Mouse (Mus musculus): ENCODE results near the gene Zbtb12. TPM values are rescaled to one million over a fixed set of nuclear protein-coding genes. Genes with fewer than 3 reads are reported as not detected.
"Not testable (repeated sequence)": the region's sequence is repeated elsewhere in the genome, so short reads cannot be mapped to it uniquely, and the experiment has no call there.

Zbtb12 gene
- total RNA-seq (2014; rRNA removed) (36.9 and 39.1 TPM in 2 replicates), polyA plus RNA-seq (2015; fragmentation: Nextera tagmentation; extraction: Ambion mirVana) (7.0 and 8.1 TPM in 2 replicates)

DNA sequence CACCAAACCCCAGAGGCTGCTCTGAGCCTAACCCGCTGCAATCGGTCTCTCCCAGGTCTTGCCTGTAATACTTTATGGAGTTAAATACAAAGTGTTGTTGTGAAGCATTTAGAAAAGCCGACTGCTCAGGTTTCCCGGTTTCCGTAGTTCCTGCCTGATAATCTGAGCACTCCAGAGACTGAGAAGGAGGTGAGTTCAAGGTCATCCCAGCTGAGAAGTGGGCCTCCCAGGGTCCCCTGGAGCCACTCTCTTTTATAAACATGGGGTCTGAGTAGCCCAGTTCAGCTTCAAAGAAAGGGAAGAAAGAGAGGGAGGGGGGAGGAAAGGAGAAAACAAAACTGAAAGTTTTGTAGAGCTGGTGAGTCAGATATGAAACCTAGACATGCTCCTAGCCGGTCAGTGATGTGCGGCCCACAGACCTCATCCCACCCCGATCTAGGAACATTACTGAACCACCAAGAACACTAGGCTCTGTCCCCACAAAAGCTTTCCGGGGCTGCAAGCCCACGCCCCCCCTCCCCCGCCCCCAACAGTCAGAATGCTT is at the start of gene Zbtb12:
Gene Zbtb12, plus strand, starts transcription at position 148 of the 544 bp plus-strand sequence.
- H3K27ac ChIP-seq (ENCODE audit: low read depth, low read length), result no peak within 1 kb of the TSS
- 0 out of 2 replicates have a peak, but pooled peaks cover 6% of the 10 kb centered on the region for H3K27me3 ChIP-seq (ENCODE audit: insufficient read depth, low read length)
- H3K4me1 ChIP-seq (ENCODE audit: insufficient read depth, low read length), result no peaks in the 10 kb centered on the region
- 71% methylated on average over 11 of the region's 11 CpGs for WGBS
- H3K9me3 ChIP-seq (ENCODE audit: low read length), result no peaks in the 10 kb centered on the region
- ATAC-seq (ENCODE audit: low FRiP score), result no peak
- no peak within 1 kb of the TSS for H3K9ac ChIP-seq (replicated peaks; ENCODE audit: low read length, poor library complexity, severe bottlenecking)
- no peak within 1 kb of the TSS for H3K4me3 ChIP-seq (ENCODE audit: low read depth, low read length)
- H3K36me3 ChIP-seq (ENCODE audit: insufficient read depth, low read length), result no peaks in the 10 kb centered on the region
- H3K4me2 ChIP-seq (ENCODE audit: low read depth, low read length, poor library complexity, severe bottlenecking), result no peak within 1 kb of the TSS
- no peak for DNase-seq (ENCODE audit: low spot score)
- no peak for TF ChIP-seq CTCF (IDR thresholded peaks at IDR 0.05)

- not testable (repeated sequence) for ATAC-seq (ENCODE audit: low FRiP score); H3K27ac ChIP-seq (ENCODE audit: low read depth, low read length); H3K4me2 ChIP-seq (ENCODE audit: low read depth, low read length, poor library complexity, severe bottlenecking); DNase-seq (ENCODE audit: low spot score); H3K9me3 ChIP-seq (ENCODE audit: low read length); H3K9ac ChIP-seq (replicated peaks; ENCODE audit: low read length, poor library complexity, severe bottlenecking); H3K4me1 ChIP-seq (ENCODE audit: insufficient read depth, low read length); H3K27me3 ChIP-seq (ENCODE audit: insufficient read depth, low read length); H3K4me3 ChIP-seq (ENCODE audit: low read depth, low read length)
- WGBS, result 95% methylated on average over 1 of the region's 1 CpGs
- peaks cover 18% of the 10 kb centered on the region for H3K36me3 ChIP-seq (ENCODE audit: insufficient read depth, low read length)
These were observed 48.5 kb upstream of the Zbtb12 start for GRCm38 (mm10) chr17:34830776-34831175.

DNA sequence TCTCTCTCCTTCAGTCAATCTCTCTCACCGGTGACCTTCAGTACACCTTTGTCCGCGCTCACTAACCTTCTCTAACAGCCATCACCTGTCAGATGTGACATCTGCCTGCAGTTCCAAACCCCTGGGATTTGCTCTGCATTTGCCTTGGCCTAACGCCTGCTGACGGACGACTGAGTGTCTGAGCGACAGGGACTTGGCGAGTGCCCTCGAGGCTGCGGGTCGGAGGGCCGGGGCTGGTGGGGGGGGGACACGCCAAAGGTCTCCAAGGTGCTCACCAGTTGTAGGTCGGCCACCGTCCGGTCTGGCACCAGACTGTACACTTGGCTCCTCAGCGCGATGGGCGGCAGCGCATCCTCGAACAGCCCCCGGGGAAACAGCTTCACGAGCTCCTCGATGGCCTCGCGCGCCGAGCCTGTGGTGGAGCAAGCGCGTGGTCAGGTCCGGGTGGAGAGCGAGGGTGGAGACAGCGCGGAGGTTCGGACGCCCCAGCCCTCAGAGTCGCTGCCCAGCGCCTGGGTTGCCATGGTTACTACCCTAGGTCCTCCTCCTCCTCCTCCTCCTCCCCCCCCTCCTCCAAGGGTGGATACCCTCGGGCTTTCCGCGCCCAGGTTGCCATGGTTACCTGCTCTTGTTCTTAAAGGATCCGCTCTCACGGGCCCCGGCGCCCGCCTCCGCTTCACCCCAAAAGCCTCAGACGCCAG is 43.0 kb upstream of the Zbtb12 start:
- H3K36me3 ChIP-seq (ENCODE audit: insufficient read depth, low read length), result peaks cover 21% of the 10 kb centered on the region
- DNase-seq (ENCODE audit: low spot score) (no peak), ATAC-seq (ENCODE audit: low FRiP score) (peak; percentile 81)
- H3K4me2 ChIP-seq (ENCODE audit: low read depth, low read length, poor library complexity, severe bottlenecking), result peak overlapping the region; percentile 98
- H3K4me3 ChIP-seq (ENCODE audit: low read depth, low read length), result peak overlapping the region; percentile 57
- no peaks in the 10 kb centered on the region for H3K9me3 ChIP-seq (ENCODE audit: low read length)
- H3K4me1 ChIP-seq (ENCODE audit: insufficient read depth, low read length), result peaks cover 5% of the 10 kb centered on the region; the same call in 1 of the 2 replicates
- H3K27ac ChIP-seq (ENCODE audit: low read depth, low read length), result peak overlapping the region; percentile 77
- H3K27me3 ChIP-seq (ENCODE audit: insufficient read depth, low read length), result no peaks in the 10 kb centered on the region
- no peak for TF ChIP-seq CTCF (IDR thresholded peaks at IDR 0.05)
- 5% methylated on average over 38 of the region's 48 CpGs for WGBS
- peak overlapping the region; percentile 71 for H3K9ac ChIP-seq (replicated peaks; ENCODE audit: low read length, poor library complexity, severe bottlenecking)

GRCm38 (mm10) chr17:34836856-34837221 is 42.4 kb upstream of the Zbtb12 start, which contains the start of the genes Stk19 and Dxo:
Stk19 (minus strand) TSS chr17:34836945.
Dxo (plus strand) TSS chr17:34837019.
- peaks cover 5% of the 10 kb centered on the region; the same call in 1 of the 2 replicates for H3K4me1 ChIP-seq (ENCODE audit: insufficient read depth, low read length)
- peak; percentile 98 for DNase-seq (ENCODE audit: low spot score)
- peak within 1 kb of the TSS; percentile 71 for H3K9ac ChIP-seq (replicated peaks; ENCODE audit: low read length, poor library complexity, severe bottlenecking)
- H3K4me2 ChIP-seq (ENCODE audit: low read depth, low read length, poor library complexity, severe bottlenecking), result peak within 1 kb of the TSS; percentile 98
- H3K36me3 ChIP-seq (ENCODE audit: insufficient read depth, low read length), result peaks cover 26% of the 10 kb centered on the region
- TF ChIP-seq CTCF (IDR thresholded peaks at IDR 0.05), result no peak
- H3K27ac ChIP-seq (ENCODE audit: low read depth, low read length), result peak within 1 kb of the TSS; percentile 77
- H3K27me3 ChIP-seq (ENCODE audit: insufficient read depth, low read length), result no peaks in the 10 kb centered on the region
- WGBS, result under 1% methylated on average over 40 of the region's 40 CpGs
- ATAC-seq (ENCODE audit: low FRiP score), result peak; percentile 91
- H3K9me3 ChIP-seq (ENCODE audit: low read length), result no peaks in the 10 kb centered on the region
- H3K4me3 ChIP-seq (ENCODE audit: low read depth, low read length), result peak within 1 kb of the TSS; percentile 57

GRCm38 (mm10) chr17:34837464-34838324 is 41.6 kb upstream of the Zbtb12 start:
- H3K9me3 ChIP-seq (ENCODE audit: low read length), result no peaks in the 10 kb centered on the region
- peaks cover 5% of the 10 kb centered on the region; the same call in 1 of the 2 replicates for H3K4me1 ChIP-seq (ENCODE audit: insufficient read depth, low read length)
- WGBS, result 42% methylated on average over 42 of the region's 43 CpGs
- peak overlapping the region; percentile 77; the same call in 1 of the 2 replicates for H3K27ac ChIP-seq (ENCODE audit: low read depth, low read length)
- peak overlapping the region; percentile 98 for H3K4me2 ChIP-seq (ENCODE audit: low read depth, low read length, poor library complexity, severe bottlenecking)
- peaks cover 34% of the 10 kb centered on the region for H3K36me3 ChIP-seq (ENCODE audit: insufficient read depth, low read length)
- no peaks in the 10 kb centered on the region for H3K27me3 ChIP-seq (ENCODE audit: insufficient read depth, low read length)
- DNase-seq (ENCODE audit: low spot score) (no peak), ATAC-seq (ENCODE audit: low FRiP score) (peak; percentile 22; the same call in 1 of the 2 replicates)
- H3K4me3 ChIP-seq (ENCODE audit: low read depth, low read length), result peak overlapping the region; percentile 57
- no peak for TF ChIP-seq CTCF (IDR thresholded peaks at IDR 0.05)
- peak overlapping the region; percentile 71 for H3K9ac ChIP-seq (replicated peaks; ENCODE audit: low read length, poor library complexity, severe bottlenecking)
